Mouse (Mus musculus) heart, postnatal 0 days (tissue): Measurements from ENCODE around the gene Il18r1. TPM values are rescaled to one million over a fixed set of nuclear protein-coding genes. Genes with fewer than 3 reads are reported as not detected.

Source experiments
- ATAC-seq: fragments of 200-750 bp; cut with Nextera tagmentation; 2 replicates; pipeline ENCODE4 v1.8.0; 2017; ENCODE audit warnings: low read depth, moderate number of reproducible peaks, moderate library complexity; ENCODE audit not compliant: insufficient read depth
- DNase-seq: peaks from one replicate; pipeline ENCODE4 v3.0.0-alpha.2; 2016; ENCODE audit warnings: low spot score
- H3K27ac ChIP-seq: fragments of 300-500 bp; sonication (generic); 2 replicates; pipeline ENCODE4 v1.5.1; 2014; ENCODE audit warnings: low read depth, mild to moderate bottlenecking
- H3K27me3 ChIP-seq: fragments of 300-500 bp; sonication (generic); 2 replicates; pipeline ENCODE4 v1.6.1; 2014; ENCODE audit warnings: low read length, mixed read lengths; ENCODE audit not compliant: control insufficient read depth, insufficient read depth
- H3K36me3 ChIP-seq: fragments of 300-500 bp; sonication (generic); replicated peaks from 2 replicates; pipeline ENCODE4 v1.6.1; 2014; ENCODE audit warnings: low read length, mixed read lengths; ENCODE audit not compliant: control insufficient read depth, insufficient read depth
- H3K4me1 ChIP-seq: fragments of 300-500 bp; sonication (generic); 2 replicates; pipeline ENCODE4 v1.6.1; 2014; ENCODE audit warnings: antibody characterized with exemption; ENCODE audit not compliant: control insufficient read depth, insufficient read depth
- H3K4me2 ChIP-seq: fragments of 300-500 bp; sonication (generic); 2 replicates; pipeline ENCODE4 v1.6.1; 2014; ENCODE audit warnings: low read depth, mild to moderate bottlenecking, low read length, moderate library complexity
- H3K4me3 ChIP-seq: fragments of 300-500 bp; sonication (generic); 2 replicates; pipeline ENCODE4 v1.5.1; 2014; ENCODE audit warnings: low read depth, low read length
- H3K9ac ChIP-seq: fragments of 300-500 bp; sonication (generic); replicated peaks from 2 replicates; pipeline ENCODE4 v1.6.1; 2014; ENCODE audit warnings: low read depth, low read length, mixed read lengths
- H3K9me3 ChIP-seq: fragments of 300-500 bp; sonication (generic); replicated peaks from 2 replicates; pipeline ENCODE4 v1.6.1; 2016; ENCODE audit warnings: low read length; ENCODE audit not compliant: control insufficient read depth
- CTCF ChIP-seq: IDR thresholded peaks from 2 replicates; pipeline ENCODE4 v1.5.1; 2016; ENCODE audit warnings: antibody characterized with exemption, control low read depth, low read depth
- EP300 ChIP-seq: IDR thresholded peaks from 2 replicates; pipeline ENCODE4 v1.6.1; 2016; ENCODE audit warnings: antibody characterized with exemption, low read depth
- WGBS: fragments of 180-500 bp; shearing (Covaris S2); extraction: QIAGEN DNeasy Blood & Tissue Kit; methylation state at CpG from one replicate; pipeline ENCODE4 v1.1.7; 2014; 5-methylcytosine and 5-hydroxymethylcytosine counted together
- polyA plus RNA-seq: library from polyadenylated mRNA; unstranded; fragments of >200 nt; fragmentation: Nextera tagmentation; extraction: Ambion mirVana; gene quantifications from 2 replicates; pipeline ENCODE4 v1.2.1, GENCODE M21; 2015
- total RNA-seq: library from RNA; depleted of rRNA; stranded (reverse); fragments of >200 nt; gene quantifications from 2 replicates; pipeline ENCODE4 v1.2.3, GENCODE M21; 2014; ENCODE audit warnings: low replicate concordance

Il18r1 gene
- total and polyA plus RNA-seq, 2 experiments from 2014 or later: 0.46 to 0.97 TPM

DNA sequence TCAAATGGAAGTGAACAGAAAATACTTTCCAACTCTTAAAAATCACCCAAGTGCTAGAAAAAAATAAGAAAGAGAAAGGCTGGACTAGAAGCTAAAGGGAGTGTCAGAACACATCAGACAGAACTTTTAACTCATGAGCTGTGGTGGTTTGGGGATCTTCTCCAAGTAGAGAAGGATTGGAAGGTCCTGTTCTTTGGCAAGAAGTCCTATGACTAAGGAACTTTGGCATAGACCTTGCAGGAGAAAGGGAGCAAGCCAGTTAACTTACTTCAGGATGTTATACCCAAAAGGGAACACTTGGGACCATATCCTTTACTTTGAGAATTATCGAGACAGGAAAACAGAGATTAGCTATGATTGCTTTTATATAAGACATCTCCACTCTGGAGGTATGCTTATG lies 7.0 kb downstream of the Il18r1 start:
- no peaks in the 10 kb centered on the region for H3K4me1 ChIP-seq
- no peak overlapping the region for H3K27ac ChIP-seq
- ATAC-seq (no peak), DNase-seq (no peak)
- no peaks in the 10 kb centered on the region for H3K9me3 ChIP-seq
- H3K27me3 ChIP-seq: no peaks in the 10 kb centered on the region
- H3K9ac ChIP-seq: no peak overlapping the region
- no peaks in the 10 kb centered on the region for H3K36me3 ChIP-seq
- no peak overlapping the region for H3K4me2 ChIP-seq
- WGBS: 77% methylated on average over 1 of the region's 1 CpGs
- H3K4me3 ChIP-seq: no peak overlapping the region
- TF ChIP-seq CTCF: no peak
- no peak for TF ChIP-seq EP300

GRCm38 (mm10) chr1:40473640-40474039 lies 8.3 kb downstream of the Il18r1 start:
- H3K36me3 ChIP-seq: no peaks in the 10 kb centered on the region
- DNase-seq: no peak
- H3K9ac ChIP-seq: no peak overlapping the region
- ATAC-seq: no peak
- no peak overlapping the region for H3K4me3 ChIP-seq
- H3K27ac ChIP-seq: no peak overlapping the region
- H3K4me1 ChIP-seq: no peaks in the 10 kb centered on the region
- no peaks in the 10 kb centered on the region for H3K27me3 ChIP-seq
- no peaks in the 10 kb centered on the region for H3K9me3 ChIP-seq
- no peak overlapping the region for H3K4me2 ChIP-seq
- no peak for TF ChIP-seq EP300
- no peak for TF ChIP-seq CTCF
- WGBS: 76% methylated on average over 4 of the region's 4 CpGs

DNA sequence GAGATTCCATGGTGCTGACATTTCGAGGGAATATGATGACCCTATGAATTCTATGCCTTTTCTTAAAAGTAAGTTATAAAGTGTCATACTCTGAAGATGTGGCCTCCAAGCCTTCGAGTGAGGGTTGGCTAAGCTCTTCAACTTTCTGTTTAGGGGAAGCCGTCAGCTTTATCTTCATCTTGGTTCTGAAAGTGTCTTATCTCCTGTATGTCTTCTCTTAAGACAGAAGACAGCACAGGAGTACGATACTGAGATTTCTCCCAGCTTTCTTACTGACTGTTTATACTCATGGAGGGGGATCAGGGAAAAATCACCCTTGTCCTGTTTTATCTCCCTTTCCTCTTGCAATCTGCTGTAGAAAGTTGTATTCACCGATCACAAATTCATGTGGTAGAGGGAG lies 9.0 kb downstream of the Il18r1 start:
- no peak overlapping the region for H3K4me3 ChIP-seq
- no peak overlapping the region for H3K4me2 ChIP-seq
- H3K36me3 ChIP-seq: no peaks in the 10 kb centered on the region
- H3K27ac ChIP-seq: no peak overlapping the region
- WGBS: 46% methylated on average over 5 of the region's 5 CpGs
- no peak for DNase-seq
- H3K4me1 ChIP-seq: no peaks in the 10 kb centered on the region
- H3K9ac ChIP-seq: no peak overlapping the region
- TF ChIP-seq EP300 (no peak), CTCF (no peak)
- ATAC-seq: no peak
- no peaks in the 10 kb centered on the region for H3K27me3 ChIP-seq
- no peaks in the 10 kb centered on the region for H3K9me3 ChIP-seq

DNA sequence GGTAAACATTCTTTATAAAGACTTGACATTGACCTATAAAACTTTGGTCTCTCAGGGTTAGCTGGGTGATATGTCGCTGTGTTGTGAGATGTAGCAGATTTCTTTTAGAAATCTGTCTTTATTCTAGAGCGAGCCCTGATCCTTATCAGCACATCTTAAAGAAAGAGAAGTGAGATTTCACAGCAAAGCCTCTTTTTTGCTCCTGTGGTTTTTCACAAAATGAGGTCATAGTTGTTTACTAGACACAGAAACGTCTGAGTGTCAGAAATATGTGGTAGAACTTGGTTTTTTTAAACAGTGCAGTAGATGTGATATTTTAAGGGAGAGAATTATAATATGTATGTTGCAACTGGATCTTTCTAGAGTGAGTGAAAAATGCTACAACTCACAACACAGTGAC lies 10.3 kb downstream of the Il18r1 start:
- no peak overlapping the region for H3K4me2 ChIP-seq
- no peak for DNase-seq
- no peak for TF ChIP-seq EP300
- no peak for TF ChIP-seq CTCF
- no peaks in the 10 kb centered on the region for H3K9me3 ChIP-seq
- H3K36me3 ChIP-seq: no peaks in the 10 kb centered on the region
- no peak overlapping the region for H3K4me3 ChIP-seq
- WGBS: 60% methylated on average over 3 of the region's 3 CpGs
- H3K9ac ChIP-seq: no peak overlapping the region
- no peak overlapping the region for H3K27ac ChIP-seq
- ATAC-seq: no peak
- H3K4me1 ChIP-seq: no peaks in the 10 kb centered on the region
- H3K27me3 ChIP-seq: no peaks in the 10 kb centered on the region

GRCm38 (mm10) chr1:40476756-40477155 lies 11.4 kb downstream of the Il18r1 start:
- no peaks in the 10 kb centered on the region for H3K36me3 ChIP-seq
- WGBS: 56% methylated on average over 4 of the region's 4 CpGs
- H3K4me1 ChIP-seq: no peaks in the 10 kb centered on the region
- no peak overlapping the region for H3K4me3 ChIP-seq
- ATAC-seq: no peak
- TF ChIP-seq CTCF (no peak), EP300 (no peak)
- no peak overlapping the region for H3K27ac ChIP-seq
- no peak overlapping the region for H3K4me2 ChIP-seq
- DNase-seq: no peak
- H3K9ac ChIP-seq: no peak overlapping the region
- no peaks in the 10 kb centered on the region for H3K9me3 ChIP-seq
- H3K27me3 ChIP-seq: no peaks in the 10 kb centered on the region

DNA sequence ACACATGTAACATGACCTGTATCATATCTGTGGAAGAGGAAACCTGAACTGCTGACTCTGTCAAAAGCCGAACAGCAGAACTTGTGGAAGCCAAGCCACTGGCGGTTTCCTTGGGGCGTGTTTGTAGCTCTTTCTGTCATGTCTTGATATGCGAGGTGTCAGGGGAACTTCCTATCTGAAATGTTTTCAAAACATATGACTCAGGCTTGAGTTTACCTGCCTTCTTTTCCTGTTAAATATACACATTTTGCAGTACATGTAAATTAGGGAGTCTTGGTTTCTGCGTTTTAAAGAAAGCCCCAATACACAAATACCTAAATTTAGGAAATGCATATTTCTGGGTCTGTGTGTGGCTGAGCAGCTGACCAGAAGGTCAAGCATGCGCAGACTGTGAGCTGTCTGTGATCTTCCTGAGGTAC lies 14.2 kb downstream of the Il18r1 start:
- no peak overlapping the region for H3K27ac ChIP-seq
- H3K9me3 ChIP-seq: no peaks in the 10 kb centered on the region
- TF ChIP-seq EP300 (no peak), CTCF (no peak)
- no peak overlapping the region for H3K9ac ChIP-seq
- ATAC-seq: no peak
- H3K36me3 ChIP-seq: no peaks in the 10 kb centered on the region
- 52% methylated on average over 6 of the region's 6 CpGs for WGBS
- DNase-seq: no peak
- no peaks in the 10 kb centered on the region for H3K27me3 ChIP-seq
- no peak overlapping the region for H3K4me2 ChIP-seq
- no peaks in the 10 kb centered on the region for H3K4me1 ChIP-seq
- no peak overlapping the region for H3K4me3 ChIP-seq
